Mouse (Mus musculus) embryonic facial prominence, embryonic 11.5 days (tissue): Measurements from ENCODE around the gene Prrc2b. TPM values are rescaled to one million over a fixed set of nuclear protein-coding genes. Genes with fewer than 3 reads are reported as not detected.

Source experiments
- ATAC-seq: fragments of 200-750 bp; cut with Nextera tagmentation; replicated peaks from 2 replicates; pipeline ENCODE4 v1.8.0; 2017; ENCODE audit warnings: low read depth; ENCODE audit not compliant: insufficient number of reproducible peaks, low FRiP score, low TSS enrichment
- DNase-seq: peaks from one replicate; pipeline ENCODE4 v3.0.0-alpha.2; 2015; ENCODE audit warnings: low spot score
- H3K27ac ChIP-seq: fragments of 300-500 bp; sonication (generic); replicated peaks from 2 replicates; pipeline ENCODE4 v1.5.1; 2014; ENCODE audit warnings: mild to moderate bottlenecking, low read depth, low read length, control low read depth
- H3K27me3 ChIP-seq: fragments of 300-500 bp; sonication (generic); 2 replicates; pipeline ENCODE4 v1.6.1; 2014; ENCODE audit warnings: mild to moderate bottlenecking, low read length, moderate library complexity, mixed read lengths; ENCODE audit not compliant: control insufficient read depth, insufficient read depth
- H3K36me3 ChIP-seq: fragments of 300-500 bp; sonication (generic); replicated peaks from 2 replicates; pipeline ENCODE4 v1.6.1; 2014; ENCODE audit warnings: low read depth, mild to moderate bottlenecking, low read length, moderate library complexity, mixed read lengths; ENCODE audit not compliant: control insufficient read depth, insufficient read depth
- H3K4me1 ChIP-seq: fragments of 300-500 bp; sonication (generic); 2 replicates; pipeline ENCODE4 v1.6.1; 2014; ENCODE audit warnings: low read length, mixed read lengths; ENCODE audit not compliant: control insufficient read depth, insufficient read depth
- H3K4me2 ChIP-seq: fragments of 300-500 bp; sonication (generic); 2 replicates; pipeline ENCODE4 v1.6.1; 2014; ENCODE audit warnings: low read depth, mild to moderate bottlenecking, control low read depth, low read length, moderate library complexity
- H3K4me3 ChIP-seq: fragments of 300-500 bp; sonication (generic); 2 replicates; pipeline ENCODE4 v1.5.1; 2014; ENCODE audit warnings: low read depth, low read length, control low read depth
- H3K9ac ChIP-seq: fragments of 300-500 bp; sonication (generic); replicated peaks from 2 replicates; pipeline ENCODE4 v1.6.1; 2014; ENCODE audit warnings: mild to moderate bottlenecking, control low read depth, low read length
- H3K9me3 ChIP-seq: fragments of 300-500 bp; sonication (generic); replicated peaks from 2 replicates; pipeline ENCODE4 v1.6.1; 2016; ENCODE audit warnings: mild to moderate bottlenecking, low read length, inconsistent platforms, mixed read lengths; ENCODE audit not compliant: control insufficient read depth
- WGBS: fragments of 180-500 bp; shearing (Covaris S2); extraction: QIAGEN DNeasy Blood & Tissue Kit; methylation state at CpG from one replicate; pipeline ENCODE4 v1.1.7; 2014; 5-methylcytosine and 5-hydroxymethylcytosine counted together
- polyA plus RNA-seq: library from polyadenylated mRNA; unstranded; fragments of >200 nt; fragmentation: Nextera tagmentation; extraction: Ambion mirVana; gene quantifications from 2 replicates; pipeline ENCODE4 v1.2.1, GENCODE M21; 2014

Gene Prrc2b
- 46.2 and 48.6 TPM in 2 replicates for polyA plus RNA-seq

DNA sequence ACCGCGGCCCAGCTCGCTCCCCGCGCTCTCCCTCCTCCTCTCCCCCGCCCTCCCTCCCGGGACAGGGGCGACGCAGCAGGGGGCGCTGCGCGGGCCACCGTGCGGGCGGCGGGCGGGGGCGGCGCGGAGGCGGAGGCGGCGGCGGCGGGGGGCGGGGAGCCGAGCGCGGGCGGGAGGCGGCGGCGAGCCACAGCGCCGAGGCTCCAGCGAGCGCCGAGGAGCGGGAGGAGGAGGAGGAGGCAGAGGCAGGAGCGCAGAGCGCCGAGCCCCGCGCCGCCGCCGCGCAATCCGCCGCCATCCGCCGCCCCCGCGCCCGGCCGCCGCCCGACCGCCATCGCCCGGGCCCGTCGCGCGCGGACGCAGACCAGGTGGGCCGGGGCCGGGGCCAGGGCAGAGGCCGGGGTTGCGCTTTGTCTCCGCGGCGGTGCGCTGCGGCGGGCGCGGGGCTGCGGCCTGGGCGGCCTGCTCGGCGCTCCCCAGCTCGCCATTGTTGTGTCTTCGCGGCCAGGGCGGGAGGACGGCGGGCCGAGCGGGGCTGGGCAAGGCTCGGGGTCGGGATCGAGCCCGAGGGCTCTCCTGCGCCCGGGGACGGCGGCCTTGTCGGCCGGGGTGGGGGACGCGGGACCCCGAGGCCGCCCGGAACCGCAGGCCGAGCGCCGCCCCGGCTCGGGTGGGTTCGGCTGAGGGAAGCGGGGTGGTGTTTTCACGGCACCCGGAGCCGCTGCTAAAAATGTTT, at the start of gene Prrc2b:
TSS of gene Prrc2b (plus strand) at position 159 of the 736 bp plus-strand sequence.
- Histone ChIP-seq H3K4me1 (peaks cover 7% of the 10 kb centered on the region), H3K27me3 (no peaks in the 10 kb centered on the region), H3K36me3 (no peaks in the 10 kb centered on the region), H3K4me3 (peak within 1 kb of the TSS; percentile 97), H3K4me2 (peak within 1 kb of the TSS; percentile 69), H3K27ac (peak within 1 kb of the TSS; percentile 99), H3K9ac (peak within 1 kb of the TSS; percentile 99), H3K9me3 (no peaks in the 10 kb centered on the region)
- ATAC-seq (peak; percentile 50), DNase-seq (peak; percentile 78)
- 1% methylated on average over 70 of the region's 117 CpGs for WGBS

DNA sequence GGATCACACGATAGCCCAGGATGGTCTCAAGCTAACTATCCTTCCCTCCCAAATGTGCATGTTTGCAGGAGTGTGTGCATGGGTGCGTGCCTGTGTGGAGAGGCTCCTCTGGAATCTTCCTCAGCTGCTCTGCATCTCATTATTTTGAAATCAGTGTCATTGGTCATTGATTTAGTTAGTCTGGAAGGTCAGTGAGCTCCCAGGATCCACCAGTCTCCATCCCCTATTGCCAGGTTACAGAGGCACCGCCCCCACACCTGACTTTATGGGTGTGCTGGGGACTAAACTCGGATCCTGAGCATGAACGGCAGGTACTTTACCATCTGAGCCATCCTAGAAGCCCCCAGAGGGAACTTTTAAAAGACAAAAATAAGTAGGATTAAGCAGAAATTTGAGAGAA, 47.9 kb upstream of the Prrc2b start:
- ATAC-seq (no peak), DNase-seq (no peak)
- 54% methylated on average over 5 of the region's 5 CpGs for WGBS
- Histone ChIP-seq H3K4me1 (no peaks in the 10 kb centered on the region; the same call in 1 of the 2 replicates), H3K27ac (no peak overlapping the region), H3K9ac (no peak overlapping the region), H3K4me2 (no peak overlapping the region), H3K9me3 (no peaks in the 10 kb centered on the region), H3K27me3 (no peaks in the 10 kb centered on the region), H3K36me3 (no peaks in the 10 kb centered on the region), H3K4me3 (no peak overlapping the region)

DNA sequence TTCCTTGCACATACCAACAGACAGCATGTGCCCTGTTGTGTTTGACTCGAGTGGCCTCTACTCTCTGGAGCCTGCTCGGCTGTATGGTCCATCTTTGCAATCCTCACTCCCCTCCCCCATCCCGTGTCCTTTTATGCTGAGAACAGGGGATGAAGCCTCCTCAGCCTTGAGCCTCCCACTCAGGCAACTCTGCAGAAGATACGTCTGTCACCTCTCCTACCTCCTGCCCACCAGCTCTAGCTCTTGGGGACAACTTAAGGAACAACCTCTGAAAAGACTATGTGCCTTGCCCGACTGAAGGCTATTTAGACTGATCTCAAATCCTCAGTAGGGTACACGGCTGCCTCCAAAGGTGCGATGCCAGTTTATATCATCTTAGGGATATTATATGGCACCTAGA, 47.3 kb upstream of the Prrc2b start:
- Histone ChIP-seq H3K4me3 (no peak overlapping the region), H3K9me3 (no peaks in the 10 kb centered on the region), H3K36me3 (no peaks in the 10 kb centered on the region), H3K9ac (no peak overlapping the region), H3K27me3 (no peaks in the 10 kb centered on the region), H3K4me1 (no peaks in the 10 kb centered on the region; the same call in 1 of the 2 replicates), H3K4me2 (no peak overlapping the region), H3K27ac (no peak overlapping the region)
- ATAC-seq (no peak), DNase-seq (no peak)
- WGBS, result 78% methylated on average over 7 of the region's 7 CpGs

DNA sequence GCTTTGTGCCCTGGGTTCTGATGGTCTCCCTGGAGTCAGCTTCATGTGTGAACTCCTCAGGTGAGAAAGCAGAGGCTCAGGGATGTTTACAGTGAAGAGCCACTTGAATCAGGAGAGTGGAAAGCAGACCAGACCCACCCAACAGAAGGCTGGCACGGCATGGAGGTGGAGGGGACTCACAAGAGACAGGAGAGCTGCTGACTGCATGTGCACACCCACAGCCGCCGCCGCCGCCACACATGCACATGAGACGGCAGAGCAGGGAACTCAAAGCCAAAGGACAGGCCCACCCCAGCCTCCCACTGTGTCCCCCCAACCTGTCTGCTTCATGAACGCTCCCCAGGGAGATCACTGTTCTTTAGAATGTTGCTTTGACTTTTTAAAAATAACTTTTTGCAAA, 46.8 kb upstream of the Prrc2b start:
- ATAC-seq, result no peak
- 85% methylated on average over 7 of the region's 7 CpGs for WGBS
- Histone ChIP-seq H3K4me1 (no peaks in the 10 kb centered on the region; the same call in 1 of the 2 replicates), H3K9me3 (no peaks in the 10 kb centered on the region), H3K36me3 (no peaks in the 10 kb centered on the region), H3K4me3 (no peak overlapping the region), H3K27ac (no peak overlapping the region), H3K27me3 (no peaks in the 10 kb centered on the region), H3K9ac (no peak overlapping the region), H3K4me2 (no peak overlapping the region)
- DNase-seq, result no peak

DNA sequence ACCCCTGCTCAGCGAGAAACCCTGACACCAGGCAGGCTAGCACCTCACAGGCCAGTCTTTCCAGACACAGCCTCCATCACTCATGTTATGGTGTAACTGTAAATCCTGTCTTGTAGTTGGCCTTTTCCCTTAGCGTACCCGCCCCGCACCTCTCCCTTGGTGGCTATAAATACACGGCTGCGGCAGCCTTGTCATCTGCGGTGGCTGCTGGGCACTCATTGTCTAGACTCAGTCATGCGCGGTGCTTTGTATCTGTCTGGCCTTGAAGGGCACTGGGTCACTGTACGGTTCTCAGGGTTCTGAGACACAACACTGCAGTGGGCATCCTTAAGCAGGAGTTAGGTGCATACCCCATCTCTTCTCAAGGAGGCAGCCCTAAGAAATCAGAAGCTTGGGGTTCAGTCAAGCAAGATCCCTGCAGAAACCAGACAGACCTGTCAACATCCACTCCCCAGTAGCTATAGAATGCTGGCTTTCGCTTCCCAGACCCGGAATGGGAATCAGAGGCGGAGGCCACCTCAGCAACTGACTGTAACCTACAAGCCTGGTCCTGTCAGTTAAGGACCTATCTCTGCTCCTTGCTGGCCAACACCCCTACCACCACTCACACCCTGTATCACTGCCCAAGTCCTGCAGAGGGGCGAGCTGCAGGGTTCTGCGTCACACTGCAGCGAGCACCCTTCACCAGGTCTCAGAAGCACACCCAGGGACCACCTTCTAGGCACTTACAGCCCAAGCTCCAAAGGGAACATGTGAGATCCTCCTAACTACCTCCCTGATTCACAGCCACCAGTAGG, 45.6 kb upstream of the Prrc2b start:
- no peak overlapping the region for H3K4me3 ChIP-seq
- no peaks in the 10 kb centered on the region for H3K9me3 ChIP-seq
- H3K4me1 ChIP-seq, result no peaks in the 10 kb centered on the region; the same call in 1 of the 2 replicates
- ATAC-seq, result no peak
- H3K27ac ChIP-seq, result no peak overlapping the region
- no peak overlapping the region; the same call in 1 of the 2 replicates for H3K9ac ChIP-seq
- H3K27me3 ChIP-seq, result no peaks in the 10 kb centered on the region
- H3K4me2 ChIP-seq, result no peak overlapping the region
- WGBS, result 76% methylated on average over 16 of the region's 16 CpGs
- DNase-seq, result no peak
- no peaks in the 10 kb centered on the region for H3K36me3 ChIP-seq

DNA sequence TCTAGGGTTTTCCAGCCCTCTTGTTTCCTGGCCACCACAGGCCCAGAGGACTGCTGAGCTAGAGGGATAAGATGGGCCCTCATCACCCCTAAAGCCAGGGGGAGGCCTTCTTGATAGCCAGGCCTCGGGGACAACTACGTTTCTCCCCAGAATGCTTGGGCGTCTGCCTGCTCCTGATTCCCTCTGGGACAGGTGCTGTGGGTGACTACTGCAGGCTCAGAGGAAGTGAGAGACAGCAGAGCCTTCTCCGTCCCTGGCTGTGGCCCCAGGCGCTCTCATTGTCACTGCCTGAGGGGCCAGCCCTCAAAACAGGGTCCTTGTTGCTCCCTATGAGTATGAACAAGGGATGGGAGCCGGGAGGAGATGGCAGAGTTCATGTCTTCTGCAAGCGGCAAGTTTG, 45.0 kb upstream of the Prrc2b start:
- H3K9ac ChIP-seq, result no peak overlapping the region
- H3K27ac ChIP-seq, result no peak overlapping the region
- H3K4me1 ChIP-seq, result no peaks in the 10 kb centered on the region; the same call in 1 of the 2 replicates
- H3K36me3 ChIP-seq, result no peaks in the 10 kb centered on the region
- H3K4me2 ChIP-seq, result no peak overlapping the region
- 77% methylated on average over 7 of the region's 7 CpGs for WGBS
- DNase-seq, result no peak
- no peaks in the 10 kb centered on the region for H3K9me3 ChIP-seq
- H3K4me3 ChIP-seq, result no peak overlapping the region
- H3K27me3 ChIP-seq, result no peaks in the 10 kb centered on the region
- ATAC-seq, result no peak

DNA sequence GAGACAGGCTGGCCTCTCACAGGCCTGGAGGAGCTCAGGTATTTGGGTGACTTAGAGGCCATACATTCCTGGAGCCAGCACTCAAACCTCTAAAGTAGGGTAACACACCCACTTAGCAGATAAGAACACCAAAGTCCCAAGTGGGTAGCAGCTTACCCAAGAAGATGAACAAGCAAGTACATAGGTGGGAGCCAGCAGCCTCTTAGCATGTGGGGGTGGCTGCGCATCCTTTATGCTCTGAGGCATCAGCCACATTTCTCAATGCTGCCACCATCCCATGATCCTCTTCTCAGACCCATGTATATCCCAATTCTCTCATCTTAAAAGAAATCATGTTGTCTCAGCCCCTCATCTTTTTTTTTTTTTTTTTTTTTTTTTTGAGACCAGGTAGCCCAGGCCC, 39.6 kb upstream of the Prrc2b start:
- H3K4me3 ChIP-seq, result no peak overlapping the region
- no peaks in the 10 kb centered on the region for H3K27me3 ChIP-seq
- no peaks in the 10 kb centered on the region for H3K4me1 ChIP-seq
- no peak overlapping the region for H3K27ac ChIP-seq
- no peaks in the 10 kb centered on the region for H3K9me3 ChIP-seq
- 100% methylated on average over 1 of the region's 1 CpGs for WGBS
- H3K36me3 ChIP-seq, result no peaks in the 10 kb centered on the region
- no peak overlapping the region for H3K9ac ChIP-seq
- no peak for DNase-seq
- no peak overlapping the region for H3K4me2 ChIP-seq
- no peak for ATAC-seq

DNA sequence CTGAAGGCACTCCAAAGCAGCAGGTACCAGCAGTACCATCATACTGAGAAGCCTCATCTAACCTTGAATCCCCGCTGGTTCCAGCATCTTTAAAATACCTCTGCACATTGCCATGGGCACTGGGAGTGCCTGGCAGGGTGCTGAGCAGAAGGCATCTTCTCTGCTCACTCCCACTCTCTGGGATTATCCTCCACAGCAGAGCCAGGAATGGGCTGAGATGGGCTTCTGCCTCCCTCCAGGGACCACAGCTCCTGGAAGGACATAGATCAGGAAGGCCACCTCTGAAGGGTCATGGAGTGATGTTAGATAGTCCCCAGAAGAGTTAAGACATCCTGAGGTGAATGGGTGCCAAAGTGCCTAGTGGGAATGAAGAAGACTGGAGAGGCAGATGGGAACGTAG, 38.3 kb upstream of the Prrc2b start:
- Histone ChIP-seq H3K27me3 (no peaks in the 10 kb centered on the region), H3K9me3 (no peaks in the 10 kb centered on the region), H3K4me1 (no peaks in the 10 kb centered on the region), H3K36me3 (no peaks in the 10 kb centered on the region), H3K4me2 (no peak overlapping the region), H3K9ac (no peak overlapping the region), H3K4me3 (no peak overlapping the region), H3K27ac (no peak overlapping the region)
- 71% methylated on average over 2 of the region's 2 CpGs for WGBS
- ATAC-seq (no peak), DNase-seq (no peak)
